Mouse (Mus musculus): ENCODE results near the gene Sec24b. TPM values are rescaled to one million over a fixed set of nuclear protein-coding genes. Genes with fewer than 3 reads are reported as not detected.

Gene Sec24b
- total RNA-seq, 2 experiments from 2014 or later: 21.0 to 25.4 TPM

DNA sequence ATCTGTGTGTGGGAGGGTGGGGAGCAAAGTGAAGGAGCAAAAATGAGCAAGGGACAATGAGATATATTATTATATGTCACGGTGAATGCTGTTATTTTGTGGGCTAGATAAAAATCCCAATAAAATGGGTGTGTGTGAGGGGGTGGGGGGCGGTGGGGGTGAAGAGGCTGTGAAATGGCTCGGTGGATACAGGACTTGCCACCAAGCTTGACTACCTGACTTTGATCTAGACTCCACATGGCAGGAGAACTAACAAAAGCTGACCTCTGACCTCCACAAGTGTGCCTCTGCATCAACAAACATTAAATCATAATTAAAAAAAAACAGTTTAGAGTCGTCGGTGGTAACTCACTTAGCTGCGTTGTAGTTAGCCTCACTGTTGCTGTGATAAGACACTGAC is 81.8 kb downstream of the Sec24b start:
- no peak for DNase-seq

DNA sequence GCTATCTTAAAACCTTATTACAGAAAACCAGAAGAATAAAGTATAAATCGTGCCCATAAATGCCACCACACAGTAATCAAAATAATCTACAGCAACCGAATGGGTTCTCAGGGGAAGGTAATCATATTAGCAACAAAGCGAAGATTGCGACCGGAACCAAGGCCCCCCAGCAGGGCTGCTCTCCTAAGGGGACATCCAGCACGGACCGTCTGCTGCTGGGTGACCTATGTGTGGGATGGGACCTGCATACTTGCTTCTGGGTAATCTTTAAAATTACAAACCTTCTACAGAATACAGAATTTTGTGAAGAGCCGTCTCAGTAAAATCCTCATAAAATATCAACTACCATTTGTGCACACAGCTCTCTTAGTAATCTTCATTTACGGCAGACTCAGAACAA is 82.6 kb downstream of the Sec24b start:
- no peak for DNase-seq

DNA sequence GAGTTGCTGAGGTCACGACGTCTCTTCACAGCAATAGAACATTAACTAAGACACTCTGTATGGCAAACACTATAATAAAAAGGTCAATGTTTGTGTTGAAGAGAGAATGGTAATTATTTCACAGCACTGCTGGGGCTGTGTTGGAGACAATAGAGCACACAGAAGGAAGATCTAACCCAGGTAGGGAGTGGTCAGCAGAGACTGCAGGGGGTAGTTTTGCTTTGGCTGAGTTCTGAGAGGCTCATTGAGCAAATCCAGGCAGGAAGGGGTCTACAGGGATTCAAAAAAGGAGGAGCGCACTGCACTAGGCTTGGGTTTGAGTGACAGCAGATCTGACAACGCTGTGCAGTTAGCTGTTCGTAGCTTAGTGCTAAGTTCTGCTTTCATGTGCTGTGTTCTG is 85.0 kb downstream of the Sec24b start:
- DNase-seq: no peak

DNA sequence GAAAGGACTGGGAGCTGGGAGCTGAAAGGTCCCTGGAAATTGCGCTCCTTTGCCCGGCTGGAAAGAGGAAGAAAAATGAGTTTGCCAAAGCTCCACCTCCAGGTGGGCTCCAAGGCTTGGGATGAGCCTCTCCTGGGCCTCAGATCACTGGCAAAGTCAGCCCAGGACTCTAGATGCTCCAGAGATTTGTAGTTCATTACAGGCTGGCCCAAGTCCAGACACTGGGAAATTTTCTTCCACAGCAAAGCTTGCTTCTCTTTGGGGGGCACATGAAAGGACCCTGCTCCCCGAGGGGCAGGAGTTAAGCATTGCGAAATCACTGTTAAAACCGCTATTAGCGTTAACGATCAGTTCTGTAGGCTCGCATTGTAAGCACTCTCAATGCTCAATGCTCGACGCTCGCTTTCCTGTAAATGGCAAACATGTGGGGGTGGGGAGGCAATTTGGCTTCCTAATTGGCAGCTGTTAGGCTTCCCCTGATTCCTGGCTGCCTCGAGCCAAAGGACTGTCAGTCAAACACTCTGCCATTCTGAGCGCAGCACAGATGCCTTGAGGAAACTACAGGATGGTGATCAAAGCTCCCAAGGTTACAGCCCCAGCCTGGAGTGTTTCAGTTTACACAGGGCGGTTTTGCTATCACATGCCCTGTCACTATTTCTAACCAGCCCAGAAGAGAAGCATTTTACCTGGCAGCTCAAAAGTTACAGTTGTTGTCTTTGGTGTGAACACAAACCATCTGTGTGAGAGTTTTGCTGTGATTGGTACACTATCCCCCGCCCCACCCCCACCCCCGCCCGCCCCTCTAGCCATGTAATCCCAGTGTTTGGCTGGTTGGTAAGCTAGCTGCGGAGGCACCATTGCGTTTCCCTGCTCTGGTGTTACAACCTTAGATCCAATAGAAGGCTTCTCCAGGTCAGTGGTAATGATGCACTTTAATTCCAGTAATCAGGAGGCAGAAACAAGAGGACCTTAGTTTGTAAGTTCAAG is 90.5 kb downstream of the Sec24b start:
- peak; percentile 39 to 44 for DNase-seq

DNA sequence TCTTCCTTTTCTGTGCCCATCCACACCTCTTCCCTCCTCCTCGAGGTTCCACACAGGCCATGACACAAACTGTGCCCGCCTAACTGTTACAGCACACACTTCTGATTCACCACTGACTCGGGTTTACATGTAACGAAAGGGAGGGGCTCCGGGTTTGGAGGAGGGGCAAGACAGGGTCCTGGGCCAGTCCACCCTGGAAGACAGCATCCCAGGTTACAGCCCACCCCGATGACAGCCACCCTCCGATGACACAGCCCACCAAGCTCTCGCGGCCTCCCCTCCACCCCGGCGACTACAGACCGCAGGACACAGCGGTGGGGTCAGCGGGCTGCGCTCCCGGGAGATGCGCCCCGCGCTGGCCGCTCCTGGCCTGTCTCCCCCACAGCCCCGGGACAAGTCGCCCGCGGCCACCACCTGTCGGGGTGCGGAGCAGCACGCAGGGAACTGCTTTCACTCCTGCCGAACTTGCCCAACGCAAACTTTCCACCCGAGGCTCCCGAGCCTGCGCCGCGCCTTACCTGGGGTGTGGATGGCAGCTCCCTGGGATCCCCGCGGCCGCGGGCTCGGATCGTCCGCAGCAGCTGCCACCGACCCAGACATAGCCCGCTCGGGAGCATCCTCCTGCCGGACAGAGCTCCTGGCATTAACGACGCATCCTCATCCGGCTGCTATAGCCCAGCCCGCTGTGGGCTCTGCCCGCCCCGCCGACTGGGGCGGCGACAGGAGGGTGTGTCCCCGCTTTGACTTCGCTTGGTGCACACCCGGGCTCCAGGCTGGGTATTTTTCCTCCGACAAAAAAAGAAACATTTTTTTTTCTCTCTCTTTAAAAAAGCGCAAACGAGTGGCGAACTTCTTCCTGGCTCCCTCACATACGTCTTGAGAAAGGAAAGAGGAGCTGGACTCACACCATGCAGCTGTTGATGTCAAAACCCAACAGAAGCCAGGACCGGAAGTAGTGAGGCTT is 91.6 kb downstream of the Sec24b start, which contains the start of gene Mcub:
TSS of gene Mcub (minus strand) at position 775 of the 964 bp plus-strand sequence.
- DNase-seq: peak; percentile 65 to 78

DNA sequence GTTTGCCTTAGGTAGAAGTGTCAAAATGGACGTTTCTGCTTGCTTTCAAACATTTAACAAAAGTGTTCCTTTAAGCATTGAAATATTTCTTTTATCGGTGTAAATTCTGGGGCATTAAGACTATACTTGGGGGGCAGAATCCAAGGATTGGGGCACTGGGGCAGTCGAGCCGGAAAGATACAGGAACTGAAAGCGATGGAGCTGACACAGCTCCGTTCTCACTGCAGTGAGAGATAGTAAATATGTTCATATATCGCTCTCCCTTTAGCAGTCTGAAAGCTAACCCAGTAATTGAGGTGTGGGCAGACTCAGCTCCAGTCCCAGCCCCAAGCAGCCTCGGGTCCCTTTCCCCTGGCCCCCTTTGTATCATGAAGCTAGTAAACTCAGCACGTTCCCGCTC is 92.3 kb downstream of the Sec24b start:
- peak in 1 of 2 experiments; percentile 8 for DNase-seq

DNA sequence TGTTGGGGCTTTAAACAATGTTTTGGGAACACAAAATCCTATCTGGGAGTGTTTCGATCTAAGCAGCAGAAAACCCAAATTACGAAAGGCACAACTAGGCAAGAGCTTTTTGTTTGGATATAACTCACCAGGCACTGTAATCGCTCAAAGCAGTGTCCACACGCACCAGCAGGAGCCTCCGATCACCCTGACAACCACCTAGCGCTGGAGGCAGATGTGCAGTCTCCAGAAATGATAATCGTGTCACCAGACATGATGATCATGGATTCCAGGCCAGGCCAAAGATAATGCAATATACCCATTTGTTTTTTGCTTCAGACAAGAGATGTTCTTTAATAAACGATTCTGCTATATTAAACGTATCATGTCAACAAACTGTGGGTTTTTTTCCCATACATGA is 93.5 kb downstream of the Sec24b start:
- no peak for DNase-seq

DNA sequence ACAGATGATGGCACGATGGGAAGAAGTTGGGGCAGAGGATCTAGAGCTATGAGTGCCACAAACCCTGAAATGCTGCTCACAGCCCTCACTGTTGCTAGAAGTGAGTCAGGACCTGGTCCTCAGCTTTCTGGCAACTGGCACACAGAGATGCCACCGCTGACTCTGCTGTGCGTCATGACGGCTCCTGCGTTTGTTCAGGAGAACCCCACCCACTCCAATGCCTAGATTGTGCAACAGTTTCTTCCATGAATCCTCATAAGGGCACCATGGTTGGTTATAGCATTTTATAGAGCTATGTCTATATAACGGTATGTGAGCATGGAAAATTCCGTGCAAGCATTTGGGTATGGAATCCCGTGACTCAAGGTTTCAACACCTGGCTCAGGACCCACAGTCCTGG is 96.7 kb downstream of the Sec24b start:
- no peak for DNase-seq

DNA sequence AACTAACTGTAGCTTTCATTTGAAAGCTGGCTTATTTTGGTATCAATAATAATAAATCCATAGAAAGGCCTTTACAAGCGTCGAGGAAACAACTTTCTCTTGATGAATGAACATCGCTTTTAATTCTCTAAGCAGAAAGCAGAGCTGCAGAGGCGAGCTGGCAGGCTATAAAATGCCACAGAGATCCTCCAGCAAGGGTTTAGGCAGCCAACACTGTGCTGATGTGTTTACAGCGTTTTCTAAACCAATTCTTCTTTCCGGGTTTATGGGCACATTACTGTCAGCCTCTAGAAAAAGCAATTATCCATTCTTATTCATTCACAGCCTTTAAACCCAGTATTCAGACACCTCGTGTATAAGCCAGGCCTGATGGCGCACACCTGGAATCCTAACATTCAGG is 98.8 kb downstream of the Sec24b start:
- DNase-seq: no peak

DNA sequence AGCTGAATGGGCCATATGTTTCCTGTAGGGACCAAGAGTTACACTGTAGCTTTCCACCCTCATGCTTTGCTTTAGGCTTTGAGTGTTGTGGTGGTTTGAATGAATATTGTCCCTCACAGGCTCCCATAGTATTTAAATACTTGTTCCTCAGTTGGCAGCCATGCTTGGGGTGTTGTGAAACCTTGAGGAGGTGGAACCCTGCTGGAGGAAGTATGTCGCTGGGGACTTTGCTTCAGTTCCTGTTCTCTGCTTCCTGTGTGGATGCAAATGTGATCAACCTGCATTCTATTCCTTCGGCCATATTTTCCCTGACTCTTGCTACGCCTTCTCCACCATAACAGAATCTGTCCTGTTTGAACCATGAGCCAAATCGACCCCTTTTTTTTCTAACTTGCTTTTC is 108.1 kb downstream of the Sec24b start:
- DNase-seq: no peak

DNA sequence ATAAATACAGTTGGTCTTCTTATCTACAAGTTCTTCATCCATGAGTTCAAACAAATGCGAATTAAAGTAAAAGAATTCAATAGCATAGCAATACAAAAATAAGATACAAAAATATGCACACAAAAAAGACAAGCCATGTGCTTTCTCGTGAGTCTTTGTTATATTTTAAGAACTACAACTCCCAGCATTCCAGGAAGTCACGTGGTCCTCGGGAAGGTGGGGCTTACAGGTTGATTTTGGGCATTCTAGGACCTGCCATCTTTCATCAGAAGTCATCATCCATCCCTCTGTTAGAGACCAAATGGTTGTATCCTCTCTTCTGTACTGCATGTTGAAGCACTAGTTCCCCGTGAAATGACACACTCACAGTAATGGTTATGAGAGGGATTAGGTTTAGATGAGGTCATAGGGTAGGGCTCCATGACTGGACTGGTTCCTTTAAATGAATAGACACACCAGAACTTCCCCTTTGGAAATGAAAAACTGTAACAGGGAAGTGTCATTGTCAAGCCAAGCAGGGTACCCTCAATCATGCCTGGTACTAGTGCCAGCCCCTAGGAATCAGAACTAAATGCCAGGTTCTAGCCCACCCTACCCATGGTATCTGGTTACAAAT is 112.1 kb downstream of the Sec24b start:
- peak in 1 of 2 experiments; percentile 23 for DNase-seq

DNA sequence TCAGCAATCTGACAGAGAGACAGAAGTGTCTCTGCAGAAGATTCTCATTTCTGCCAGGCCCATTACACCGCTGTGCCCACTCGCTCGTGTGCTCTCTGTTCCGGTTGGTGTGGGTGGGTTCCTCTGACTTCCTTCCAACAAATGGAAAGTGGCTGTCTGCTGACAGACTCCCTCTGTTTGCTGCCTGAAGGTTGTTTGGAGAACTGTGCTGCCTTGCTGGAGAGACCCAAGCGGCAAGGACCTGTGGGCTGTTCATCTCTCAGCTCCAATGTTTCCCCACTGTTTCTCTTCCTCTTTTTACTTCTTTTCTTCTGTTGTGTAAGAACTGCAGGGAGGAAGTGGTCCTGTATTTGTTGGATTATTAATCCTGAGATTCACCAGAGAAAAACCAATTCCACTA is 113.0 kb downstream of the Sec24b start:
- DNase-seq: peak; percentile 19 to 64

DNA sequence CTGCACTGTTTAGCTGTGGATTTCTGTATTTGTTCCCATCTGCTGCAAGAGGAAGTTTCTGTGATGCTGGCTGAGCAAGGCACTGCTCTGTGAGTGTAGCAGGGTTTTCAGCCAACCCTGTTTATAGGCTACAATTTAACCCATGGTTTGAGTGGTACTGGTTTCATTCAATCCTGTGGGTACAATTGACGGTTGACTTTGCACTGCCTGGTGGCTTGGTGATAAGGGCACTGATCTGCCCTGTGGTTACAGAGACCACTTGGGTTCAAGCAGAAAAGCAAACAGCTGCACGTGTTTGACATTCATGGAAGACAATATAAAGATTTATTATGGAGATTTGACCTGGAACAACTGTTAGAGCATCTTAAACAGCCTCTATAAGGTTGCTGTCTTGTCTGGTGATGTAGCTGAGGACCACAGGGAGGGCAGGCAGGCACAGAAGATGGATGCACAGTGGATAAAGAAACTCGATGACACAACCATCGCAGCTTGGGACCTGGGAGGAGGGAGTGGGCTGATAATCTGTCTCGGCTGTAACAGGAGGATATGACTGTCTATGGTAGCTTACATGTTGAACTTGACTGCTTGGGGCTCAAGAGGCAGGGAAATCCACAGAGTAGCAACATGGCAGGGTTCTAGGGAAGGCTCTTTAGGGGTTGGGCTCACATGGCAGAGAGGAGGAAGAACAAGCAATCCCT is 115.0 kb downstream of the Sec24b start:
- DNase-seq: no peak

DNA sequence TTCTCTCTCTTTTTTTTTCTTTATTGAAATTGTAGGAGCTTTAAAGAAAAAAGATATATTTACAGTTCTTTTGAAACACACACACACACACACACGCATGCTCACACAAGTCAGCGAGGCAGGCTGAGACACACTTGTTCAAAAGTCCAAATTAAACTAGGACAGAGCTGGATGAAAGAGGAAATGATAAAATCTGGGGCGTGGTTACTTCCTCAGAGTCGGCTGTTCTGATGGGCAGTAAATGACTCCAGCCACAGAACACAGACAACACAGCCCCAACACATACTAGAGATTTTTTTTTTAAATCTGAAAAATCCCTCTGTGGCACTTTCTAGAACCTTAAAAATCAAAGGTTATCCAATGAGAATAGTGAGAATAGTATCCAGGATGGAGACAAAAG is 117.5 kb downstream of the Sec24b start:
- peak in 1 of 2 experiments; percentile 35 for DNase-seq

DNA sequence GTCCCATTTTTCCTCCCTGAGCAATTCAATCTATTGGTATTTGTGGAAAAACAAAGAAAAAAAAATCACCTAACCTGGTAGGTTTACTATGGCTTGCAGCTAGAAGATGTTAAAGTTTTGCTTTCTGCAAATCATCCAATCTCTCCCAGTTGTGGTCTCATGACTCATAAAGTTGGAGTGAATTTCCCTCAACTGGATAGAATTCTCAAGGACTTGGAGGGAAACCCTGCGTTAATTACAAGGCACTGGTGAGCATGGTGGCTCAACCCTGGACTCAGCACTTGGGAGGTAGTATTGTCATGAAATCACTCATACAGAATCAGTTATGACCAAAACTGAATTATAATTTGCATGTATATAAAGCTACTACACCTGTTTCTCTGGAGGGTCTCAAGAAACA is 120.1 kb downstream of the Sec24b start:
- no peak for DNase-seq

DNA sequence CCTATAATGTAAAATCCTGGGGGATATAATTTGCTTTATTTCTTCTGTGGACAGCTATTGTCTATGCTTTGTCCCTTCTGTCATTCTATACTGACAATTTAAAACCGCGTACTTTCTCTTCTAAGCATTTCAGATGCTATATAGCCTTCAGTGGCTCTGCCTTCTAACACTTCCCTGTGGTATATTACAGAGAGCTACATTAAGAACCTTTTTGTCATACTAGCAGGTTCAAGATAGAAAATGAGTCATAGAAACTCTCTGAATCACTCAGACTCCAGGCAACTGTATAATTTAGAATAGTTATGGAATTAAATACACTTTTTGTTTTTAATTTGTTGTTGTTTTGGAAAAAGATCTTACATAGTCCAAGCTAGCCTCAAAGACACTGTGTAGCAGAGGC is 120.6 kb downstream of the Sec24b start:
- DNase-seq: no peak

DNA sequence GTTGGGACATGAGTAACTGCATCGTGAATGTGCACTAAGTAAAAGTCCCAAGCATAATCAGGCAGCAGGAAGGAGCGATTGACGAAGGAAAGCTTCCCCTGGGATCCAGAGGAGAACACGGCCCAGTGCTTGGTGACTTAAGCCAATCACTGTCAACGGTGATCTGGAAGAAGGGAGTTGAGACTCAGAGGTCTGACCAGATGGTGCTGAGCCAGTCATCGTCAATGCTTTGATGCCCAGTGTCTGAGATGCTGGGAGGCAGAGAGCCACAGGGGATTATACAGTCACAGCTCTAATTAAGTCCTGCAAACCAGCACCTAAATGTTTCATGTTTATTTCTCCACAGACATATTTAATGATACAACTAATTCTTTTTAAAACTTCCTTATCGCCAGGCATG is 122.3 kb downstream of the Sec24b start:
- DNase-seq: no peak

DNA sequence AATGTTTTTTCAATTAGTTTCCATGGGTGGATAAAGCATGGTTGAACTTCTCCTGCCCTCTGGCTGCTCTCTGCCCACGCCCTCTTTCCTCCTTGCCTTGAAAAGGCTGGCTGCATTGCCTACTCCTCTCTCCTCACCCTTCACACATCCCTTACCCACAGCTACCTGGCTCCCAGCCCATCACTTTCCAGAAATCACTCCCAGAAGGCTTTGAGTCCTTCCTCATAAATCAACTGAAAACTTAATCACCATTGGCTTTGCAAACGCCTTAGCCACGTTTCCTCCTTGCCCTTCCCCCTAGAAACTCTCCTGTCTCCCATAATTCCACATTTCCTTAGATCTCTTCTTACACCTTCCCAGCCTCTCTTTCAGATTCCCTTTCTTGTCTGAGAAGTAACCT is 123.5 kb downstream of the Sec24b start:
- peak; percentile 13 to 16 for DNase-seq

DNA sequence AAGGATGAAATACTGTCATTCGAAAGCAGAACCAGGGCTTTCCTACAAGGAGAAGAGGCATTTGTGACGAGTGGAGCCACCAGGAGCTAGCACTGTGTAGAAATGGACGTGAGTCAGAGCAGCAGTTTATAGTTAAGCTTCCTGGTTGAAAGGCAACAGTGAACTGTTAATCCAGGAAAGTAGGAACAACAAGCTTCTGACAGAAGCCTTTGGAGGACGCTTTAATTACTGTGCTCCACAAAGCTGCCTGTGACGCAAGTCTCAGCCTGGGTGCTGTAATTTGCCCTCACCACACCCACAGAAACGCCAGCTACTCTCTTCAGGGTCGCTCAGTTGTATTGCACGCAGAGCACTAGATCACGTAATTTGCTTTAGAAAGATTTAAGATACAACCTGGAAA is 124.8 kb downstream of the Sec24b start:
- DNase-seq: peak in 1 of 2 experiments; percentile 17
